7 mouse cellular contexts compared by ENCODE assay signal in genomic region chr11:53795813-53796212, GRCm38 (mm10). TPM values are rescaled to one million over a fixed set of nuclear protein-coding genes. Genes with fewer than 3 reads are reported as not detected.
A peak's percentile ranks its signal among the peaks of the same experiment; 100 is the strongest.
DNase-seq lines count a peak whose midpoint lies in the region; ATAC-seq and TF ChIP-seq lines count a peak whose summit lies in the region.

No protein-coding gene starts in this region.

- no peak overlapping the region for H3K4me3 ChIP-seq in limb, embryonic 12.5 days (replicated peaks)
- no peak overlapping the region for H3K4me3 ChIP-seq in limb, embryonic 10.5 days
- no peak overlapping the region for H3K4me3 ChIP-seq in CH12.LX (replicated peaks in 1 of 3; ENCODE audit: low read depth in 2 of 3, low read length in 2 of 3, poor library complexity in 1 of 3)
- H3K4me3 ChIP-seq in bone marrow, adult 2 months (replicated peaks; ENCODE audit: control insufficient read depth, low read depth, low read length): no peak overlapping the region
- no peak overlapping the region for H3K4me3 ChIP-seq in liver, embryonic 14.5 days (ENCODE audit: insufficient read depth in 1 of 2, low read depth in 2 of 2, low read length in 2 of 2)
- H3K4me3 ChIP-seq in hindbrain, embryonic 10.5 days: no peak overlapping the region
- no peak overlapping the region for H3K4me3 ChIP-seq in neural tube, embryonic 15.5 days (replicated peaks)

- in situ Hi-C loops in CH12.LX (cut with MboI; ENCODE audit: low pct_ligation_motif_present, low pct_unique_long_range_greater_than_20kb, low sequenced_read_pairs): loop anchor here (5.0 kb wide), 1 partner anchor 34 kb away; no protein-coding TSS in a partner anchor

- no peak for TF ChIP-seq CTCF in CH12.LX (conservative IDR thresholded peaks at IDR 0.05 in 1 of 2, IDR thresholded peaks at IDR 0.05 in 1 of 2; ENCODE audit: low read depth in 2 of 2, low read length in 2 of 2)
- 0 out of 2 replicates have a peak, but pooled peaks have one; percentile 4 for TF ChIP-seq CTCF in bone marrow, adult 2 months (IDR thresholded peaks at IDR 0.05; ENCODE audit: control insufficient read depth, insufficient read depth, low read length)
- no peak for TF ChIP-seq CTCF in liver, embryonic 14.5 days (IDR thresholded peaks at IDR 0.05; ENCODE audit: low read depth)

- dilution Hi-C loops in CH12.LX (cut with MboI; ENCODE audit: extremely low pct_ligation_motif_present, extremely low pct_unique_long_range_greater_than_20kb, low sequenced_read_pairs): no loop called here

- no peak for ATAC-seq in limb, embryonic 12.5 days (ENCODE audit: insufficient number of reproducible peaks, insufficient read depth, low FRiP score, low TSS enrichment, low read depth)
- no peak for ATAC-seq in liver, embryonic 14.5 days (ENCODE audit: insufficient read depth)
- no peak for ATAC-seq in neural tube, embryonic 15.5 days (ENCODE audit: low FRiP score)

- no peaks in the 10 kb centered on the region for H3K36me3 ChIP-seq in limb, embryonic 12.5 days
- no peaks in the 10 kb centered on the region for H3K36me3 ChIP-seq in limb, embryonic 10.5 days
- no peaks in the 10 kb centered on the region for H3K36me3 ChIP-seq in CH12.LX (replicated peaks in 1 of 2; ENCODE audit: control insufficient read depth in 1 of 2, insufficient read depth in 1 of 2, low read length in 1 of 2)
- no peaks in the 10 kb centered on the region for H3K36me3 ChIP-seq in liver, embryonic 14.5 days (replicated peaks; ENCODE audit: control insufficient read depth, insufficient read depth, low read depth)
- no peaks in the 10 kb centered on the region for H3K36me3 ChIP-seq in hindbrain, embryonic 10.5 days
- H3K36me3 ChIP-seq in neural tube, embryonic 15.5 days: no peaks in the 10 kb centered on the region

- 74% methylated on average over 8 of the region's 8 CpGs for WGBS in limb, embryonic 12.5 days
- WGBS in limb, embryonic 10.5 days: 85% methylated on average over 8 of the region's 8 CpGs
- WGBS in bone marrow, adult 2 months: 47% methylated on average over 8 of the region's 8 CpGs
- 55% methylated on average over 8 of the region's 8 CpGs for WGBS in liver, embryonic 14.5 days (ENCODE audit: insufficient replicate concordance)
- WGBS in hindbrain, embryonic 10.5 days: 78% methylated on average over 8 of the region's 8 CpGs
- WGBS in neural tube, embryonic 15.5 days: 71% methylated on average over 8 of the region's 8 CpGs

- no peaks in the 10 kb centered on the region for H3K27me3 ChIP-seq in limb, embryonic 12.5 days
- H3K27me3 ChIP-seq in limb, embryonic 10.5 days (ENCODE audit: low read depth, poor library complexity, severe bottlenecking): no peaks in the 10 kb centered on the region
- no peaks in the 10 kb centered on the region for H3K27me3 ChIP-seq in CH12.LX (replicated peaks)
- no peaks in the 10 kb centered on the region for H3K27me3 ChIP-seq in liver, embryonic 14.5 days (ENCODE audit: control insufficient read depth, insufficient read depth, low read length)
- no peaks in the 10 kb centered on the region for H3K27me3 ChIP-seq in hindbrain, embryonic 10.5 days (ENCODE audit: insufficient read depth, poor library complexity, severe bottlenecking)
- no peaks in the 10 kb centered on the region for H3K27me3 ChIP-seq in neural tube, embryonic 15.5 days (replicated peaks)

- H3K4me1 ChIP-seq in limb, embryonic 12.5 days (replicated peaks): peaks cover 13% of the 10 kb centered on the region; the same call in 1 of the 2 replicates
- peaks cover 26% of the 10 kb centered on the region for H3K4me1 ChIP-seq in limb, embryonic 10.5 days
- H3K4me1 ChIP-seq in CH12.LX (ENCODE audit: control insufficient read depth in 1 of 2, insufficient read depth in 2 of 2): peaks cover 44 to 66% of the 10 kb centered on the region in 2 experiments
- peaks cover 11% of the 10 kb centered on the region for H3K4me1 ChIP-seq in bone marrow, adult 2 months (ENCODE audit: control insufficient read depth, insufficient read depth, low read length)
- H3K4me1 ChIP-seq in liver, embryonic 14.5 days (replicated peaks; ENCODE audit: control insufficient read depth in 2 of 2, insufficient read depth in 2 of 2, low read length in 1 of 2): peaks cover 0 to 21% of the 10 kb centered on the region in 2 experiments; a peak in 2 of 4 replicates
- peaks cover 39% of the 10 kb centered on the region for H3K4me1 ChIP-seq in hindbrain, embryonic 10.5 days (replicated peaks)
- peaks cover 15% of the 10 kb centered on the region for H3K4me1 ChIP-seq in neural tube, embryonic 15.5 days

- no peak for TF ChIP-seq RAD21 in CH12.LX (IDR thresholded peaks at IDR 0.05; ENCODE audit: low read depth, low read length)

- no peak overlapping the region for H3K4me2 ChIP-seq in limb, embryonic 12.5 days
- peak overlapping the region; percentile 62; the same call in 1 of the 2 replicates for H3K4me2 ChIP-seq in CH12.LX (ENCODE audit: insufficient read depth, low read depth, poor library complexity, severe bottlenecking)
- H3K4me2 ChIP-seq in liver, embryonic 14.5 days (ENCODE audit: low read depth): no peak overlapping the region
- H3K4me2 ChIP-seq in neural tube, embryonic 15.5 days: no peak overlapping the region

- no peak for TF ChIP-seq POLR2A in CH12.LX (IDR thresholded peaks at IDR 0.05; ENCODE audit: low read depth, low read length)
- TF ChIP-seq POLR2A in bone marrow, adult 2 months (IDR thresholded peaks at IDR 0.05; ENCODE audit: borderline replicate concordance, control insufficient read depth, low read depth, low read length): no peak

- no peaks in the 10 kb centered on the region for H3K79me2 ChIP-seq in CH12.LX (replicated peaks; ENCODE audit: control insufficient read depth, extremely low read depth, insufficient read depth, poor library complexity, severe bottlenecking)

- no peak for DNase-seq in limb, embryonic 10.5 days (ENCODE audit: low spot score)
- DNase-seq in CH12.LX (ENCODE audit: extremely low read depth): no peak
- DNase-seq in liver, embryonic 14.5 days (ENCODE audit: low read depth in 3 of 3, low spot score in 3 of 3): no peak
- no peak for DNase-seq in hindbrain, embryonic 10.5 days (ENCODE audit: low spot score)

- H3K9ac ChIP-seq in limb, embryonic 12.5 days (replicated peaks): no peak overlapping the region
- peak overlapping the region; percentile 13; the same call in 1 of the 2 replicates for H3K9ac ChIP-seq in CH12.LX (ENCODE audit: insufficient read depth, low read depth)
- H3K9ac ChIP-seq in liver, embryonic 14.5 days (replicated peaks): no peak overlapping the region
- no peak overlapping the region for H3K9ac ChIP-seq in neural tube, embryonic 15.5 days (replicated peaks)

- H3K27ac ChIP-seq in limb, embryonic 12.5 days: 0 out of 2 replicates have a peak overlapping the region, but pooled peaks have one; percentile 19
- no peak overlapping the region for H3K27ac ChIP-seq in limb, embryonic 10.5 days
- H3K27ac ChIP-seq in CH12.LX (ENCODE audit: insufficient read depth, low read depth): peak overlapping the region; percentile 91
- H3K27ac ChIP-seq in bone marrow, adult 2 months (ENCODE audit: control insufficient read depth, insufficient read depth, low read depth, low read length, poor library complexity): peak overlapping the region; percentile 95
- H3K27ac ChIP-seq in liver, embryonic 14.5 days: peak overlapping the region; percentile 2; the same call in 1 of the 2 replicates
- no peak overlapping the region; the same call in 1 of the 2 replicates for H3K27ac ChIP-seq in hindbrain, embryonic 10.5 days
- H3K27ac ChIP-seq in neural tube, embryonic 15.5 days (replicated peaks): no peak overlapping the region

- TF ChIP-seq EP300 in CH12.LX (IDR thresholded peaks at IDR 0.05; ENCODE audit: low read length): no peak
- no peak for TF ChIP-seq EP300 in liver, embryonic 14.5 days (IDR thresholded peaks at IDR 0.05; ENCODE audit: low read depth)

- no peaks in the 10 kb centered on the region for H3K9me3 ChIP-seq in limb, embryonic 12.5 days
- no peaks in the 10 kb centered on the region for H3K9me3 ChIP-seq in limb, embryonic 10.5 days (replicated peaks)
- H3K9me3 ChIP-seq in CH12.LX (replicated peaks; ENCODE audit: low read length): no peaks in the 10 kb centered on the region
- no peaks in the 10 kb centered on the region for H3K9me3 ChIP-seq in liver, embryonic 14.5 days (ENCODE audit: control insufficient read depth, low read length)
- no peaks in the 10 kb centered on the region for H3K9me3 ChIP-seq in hindbrain, embryonic 10.5 days
- H3K9me3 ChIP-seq in neural tube, embryonic 15.5 days (replicated peaks): no peaks in the 10 kb centered on the region

TF ChIP-seq in CH12.LX, 34 proteins besides CTCF, POLR2A, EP300 and RAD21:
- TF ChIP-seq CHD2 (IDR thresholded peaks at IDR 0.05; ENCODE audit: low read length) (peak; percentile 8; the same call in 1 of the 2 replicates), USF1 (IDR thresholded peaks at IDR 0.05; ENCODE audit: low read depth, low read length) (peak; percentile 15; the same call in 1 of the 2 replicates), BHLHE40 (IDR thresholded peaks at IDR 0.05; ENCODE audit: low read depth, low read length) (no peak)
TF ChIP-seq in CH12.LX: peak in this region for 2.

RNA-seq across cellular contexts. Expression of gene Gm17334, which starts 22.8 kb away (rescaled TPM):
- 0.31 TPM in 1 of 2 replicates, not detected in the other for polyA plus RNA-seq in limb, embryonic 12.5 days (2016; fragmentation: Nextera tagmentation; extraction: Ambion mirVana)
- polyA plus RNA-seq in limb, embryonic 10.5 days (2016; fragmentation: Nextera tagmentation; extraction: Ambion mirVana): not detected in 2 replicates
- 0.71 and 0.72 TPM in 2 replicates for total RNA-seq in CH12.LX (2012; rRNA removed)
- total RNA-seq in CH12.LX (2014; rRNA removed): not detected in 2 replicates
- polyA plus RNA-seq in CH12.LX (2012; ENCODE audit: insufficient read length, low read depth): 0.47 and 0.57 TPM in 2 replicates
- polyA plus RNA-seq in bone marrow, adult 2 months (2011; ENCODE audit: insufficient read depth, insufficient read length, low replicate concordance, missing spikeins): not detected in 2 replicates
- polyA plus RNA-seq in liver, embryonic 14.5 days (2012; rRNA removed): not detected in 2 replicates
- polyA plus RNA-seq in liver, embryonic 14.5 days (2014; fragmentation: Nextera tagmentation; extraction: Ambion mirVana): not detected in 2 replicates
- not detected in 2 replicates for polyA plus RNA-seq in hindbrain, embryonic 10.5 days (2016; fragmentation: Nextera tagmentation; extraction: Ambion mirVana)
- polyA plus RNA-seq in neural tube, embryonic 15.5 days (2015; fragmentation: Nextera tagmentation; extraction: Ambion mirVana): 0.34 TPM in 1 of 2 replicates, not detected in the other

RNA-seq across cellular contexts. Expression of gene Irf1, which starts 26.0 kb away (rescaled TPM):
- 8.4 and 8.5 TPM in 2 replicates for polyA plus RNA-seq in limb, embryonic 12.5 days (2016; fragmentation: Nextera tagmentation; extraction: Ambion mirVana)
- polyA plus RNA-seq in limb, embryonic 10.5 days (2016; fragmentation: Nextera tagmentation; extraction: Ambion mirVana): 5.0 and 8.2 TPM in 2 replicates
- total RNA-seq in CH12.LX (2012; rRNA removed): 46.4 and 64.9 TPM in 2 replicates
- total RNA-seq in CH12.LX (2014; rRNA removed): 19.8 and 23.6 TPM in 2 replicates
- polyA plus RNA-seq in CH12.LX (2012; ENCODE audit: insufficient read length, low read depth): 17.8 and 18.2 TPM in 2 replicates
- 23.0 and 35.5 TPM in 2 replicates for polyA plus RNA-seq in bone marrow, adult 2 months (2011; ENCODE audit: insufficient read depth, insufficient read length, low replicate concordance, missing spikeins)
- 5.0 and 8.1 TPM in 2 replicates for polyA plus RNA-seq in liver, embryonic 14.5 days (2012; rRNA removed)
- 5.4 and 9.1 TPM in 2 replicates for polyA plus RNA-seq in liver, embryonic 14.5 days (2014; fragmentation: Nextera tagmentation; extraction: Ambion mirVana)
- polyA plus RNA-seq in hindbrain, embryonic 10.5 days (2016; fragmentation: Nextera tagmentation; extraction: Ambion mirVana): 3.6 and 4.2 TPM in 2 replicates
- 3.9 and 23.3 TPM in 2 replicates for polyA plus RNA-seq in neural tube, embryonic 15.5 days (2015; fragmentation: Nextera tagmentation; extraction: Ambion mirVana)

Comparison
In these comparisons a context has a peak if more than half of its experiments do, and no peak if none do; other contexts are left out.
1. H3K27ac ChIP-seq: peak in limb, embryonic 12.5 days (single experiment), CH12.LX (single experiment), bone marrow, adult 2 months (single experiment) and liver, embryonic 14.5 days (single experiment); none in limb, embryonic 10.5 days (single experiment), hindbrain, embryonic 10.5 days (single experiment) and neural tube, embryonic 15.5 days (single experiment).